Comparison of ENCODE assay signal across 12 mouse cellular contexts in genomic region chr14:23605740-23606139, GRCm38 (mm10).
"Had no signal": no experiment of that assay in that cellular context is flagged by ENCODE, and none has a peak within 500 bp of the region (broad histone marks: within the 10 kb centered on the region; RNA-seq: fewer than 3 reads in every experiment).

No protein-coding gene starts in this region.

- H3K4me2 ChIP-seq: limb, embryonic 12.5 days; liver, embryonic 13.5 days; midbrain, embryonic 13.5 days; neural tube, embryonic 15.5 days had no signal

- ATAC-seq: lung, postnatal 0 days; midbrain, embryonic 13.5 days had no signal

- H3K36me3 ChIP-seq: limb, embryonic 12.5 days; liver, embryonic 13.5 days; midbrain, embryonic 13.5 days; neural tube, embryonic 15.5 days had no signal

- H3K4me3 ChIP-seq: limb, embryonic 12.5 days; liver, embryonic 13.5 days; midbrain, embryonic 13.5 days; neural tube, embryonic 15.5 days had no signal

- H3K27ac ChIP-seq: limb, embryonic 12.5 days; liver, embryonic 13.5 days; midbrain, embryonic 13.5 days; neural tube, embryonic 15.5 days; stomach, postnatal 0 days had no signal

- H3K9ac ChIP-seq: limb, embryonic 12.5 days; liver, embryonic 13.5 days; midbrain, embryonic 13.5 days; neural tube, embryonic 15.5 days had no signal

- H3K4me1 ChIP-seq: limb, embryonic 12.5 days; liver, embryonic 13.5 days; midbrain, embryonic 13.5 days; neural tube, embryonic 15.5 days had no signal

- DNase-seq: kidney, postnatal 25 days; liver; liver, embryonic 13.5 days; lung, adult 18-20 months; lung, postnatal 36 days; thymus, adult 2 months; thymus, postnatal 25 days had no signal

- H3K9me3 ChIP-seq: limb, embryonic 12.5 days; liver, embryonic 13.5 days; midbrain, embryonic 13.5 days; neural tube, embryonic 15.5 days had no signal

- H3K27me3 ChIP-seq: liver, embryonic 13.5 days; neural tube, embryonic 15.5 days had no signal
